Mouse (Mus musculus) lung, adult 2 months (tissue): ENCODE measurements around the gene Mindy3. TPM values are rescaled to one million over a fixed set of nuclear protein-coding genes. Genes with fewer than 3 reads are reported as not detected.

Source experiments
- DNase-seq: peaks from one replicate; pipeline ENCODE4 v3.0.0; 2022
- H3K4me1 ChIP-seq: fragments of 200-500 bp; 2 replicates; pipeline ENCODE4 v1.6.1; 2011; ENCODE audit warnings: low read length; ENCODE audit not compliant: control insufficient read depth, insufficient read depth
- H3K4me3 ChIP-seq: fragments of 200-500 bp; replicated peaks from 2 replicates; pipeline ENCODE3; 2011; ENCODE audit warnings: low read depth, mild to moderate bottlenecking, control low read depth, low read length; ENCODE audit errors: extremely low read depth
- CTCF ChIP-seq: fragments of 200-500 bp; IDR thresholded peaks from 2 replicates; pipeline ENCODE4 v1.5.1; 2011; ENCODE audit warnings: mild to moderate bottlenecking, low read length, control low read depth; ENCODE audit not compliant: insufficient read depth
- POLR2A ChIP-seq: fragments of 200-500 bp; IDR thresholded peaks from 2 replicates; pipeline ENCODE4 v1.6.1; 2011; ENCODE audit warnings: low read depth, mild to moderate bottlenecking, control low read depth, low read length, borderline replicate concordance; ENCODE audit errors: extremely low read depth
- WGBS: fragments of 180-500 bp; shearing (Covaris S2); methylation state at CpG from one replicate; pipeline ENCODE4 v1.1.7; 2018; 5-methylcytosine and 5-hydroxymethylcytosine counted together
- polyA plus RNA-seq: library from polyadenylated mRNA; depleted of rRNA; stranded (reverse); fragments of >200 nt; gene quantifications from 2 replicates; pipeline ENCODE4 v1.2.3, GENCODE M21; 2012; rRNA removed

Gene Mindy3
- polyA plus RNA-seq, 1 experiment = 69.2 TPM

GRCm38 (mm10) chr2:12317343-12317742, 101.9 kb downstream of the Mindy3 start:
- no peak for TF ChIP-seq POLR2A
- no peak for TF ChIP-seq CTCF
- 54% methylated on average over 5 of the region's 5 CpGs for WGBS
- H3K4me1 ChIP-seq = no peaks in the 10 kb centered on the region
- peak; percentile 13 for DNase-seq
- H3K4me3 ChIP-seq = no peak overlapping the region

DNA sequence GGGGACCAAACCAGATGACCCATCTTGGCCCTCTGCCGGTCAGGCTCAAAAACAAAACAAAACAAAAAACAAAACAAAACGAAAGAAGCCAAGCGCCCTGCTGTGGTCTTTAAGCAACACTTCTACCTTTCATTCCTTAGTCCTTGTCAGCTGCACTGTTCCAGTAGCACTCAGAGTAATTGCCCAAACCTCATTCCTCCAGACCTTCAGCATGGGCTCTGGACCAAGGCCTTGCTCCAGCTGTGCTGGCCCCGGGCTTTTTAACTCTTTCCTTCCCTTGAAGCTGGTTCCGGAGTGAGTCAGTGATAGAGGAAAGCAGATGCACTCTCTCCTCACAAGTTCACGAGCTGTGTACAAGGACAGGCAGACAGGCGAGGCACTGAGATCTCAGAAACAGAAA, 102.9 kb downstream of the Mindy3 start:
- no peak for TF ChIP-seq POLR2A
- TF ChIP-seq CTCF = no peak
- DNase-seq = peak; percentile 14
- WGBS = 40% methylated on average over 7 of the region's 7 CpGs

GRCm38 (mm10) chr2:12314028-12314427, 105.2 kb downstream of the Mindy3 start:
- DNase-seq = no peak
- 63% methylated on average over 6 of the region's 6 CpGs for WGBS
- Histone ChIP-seq H3K4me1 (no peaks in the 10 kb centered on the region), H3K4me3 (no peak overlapping the region)
- no peak for TF ChIP-seq CTCF
- no peak for TF ChIP-seq POLR2A

More for the DNA sequence above, 102.9 kb downstream of the Mindy3 start:
- H3K4me3 ChIP-seq = no peak overlapping the region
- H3K4me1 ChIP-seq = no peaks in the 10 kb centered on the region

GRCm38 (mm10) chr2:12308466-12308865, 110.8 kb downstream of the Mindy3 start:
- Histone ChIP-seq H3K4me1 (no peaks in the 10 kb centered on the region), H3K4me3 (no peak overlapping the region)
- TF ChIP-seq POLR2A (no peak), CTCF (no peak)
- DNase-seq = no peak

- H3K4me3 ChIP-seq = no peak overlapping the region
- no peak for DNase-seq
- TF ChIP-seq POLR2A (no peak), CTCF (no peak)
- no peaks in the 10 kb centered on the region for H3K4me1 ChIP-seq
Measured at GRCm38 (mm10) chr2:12307311-12307710, 112.0 kb downstream of the Mindy3 start.

DNA sequence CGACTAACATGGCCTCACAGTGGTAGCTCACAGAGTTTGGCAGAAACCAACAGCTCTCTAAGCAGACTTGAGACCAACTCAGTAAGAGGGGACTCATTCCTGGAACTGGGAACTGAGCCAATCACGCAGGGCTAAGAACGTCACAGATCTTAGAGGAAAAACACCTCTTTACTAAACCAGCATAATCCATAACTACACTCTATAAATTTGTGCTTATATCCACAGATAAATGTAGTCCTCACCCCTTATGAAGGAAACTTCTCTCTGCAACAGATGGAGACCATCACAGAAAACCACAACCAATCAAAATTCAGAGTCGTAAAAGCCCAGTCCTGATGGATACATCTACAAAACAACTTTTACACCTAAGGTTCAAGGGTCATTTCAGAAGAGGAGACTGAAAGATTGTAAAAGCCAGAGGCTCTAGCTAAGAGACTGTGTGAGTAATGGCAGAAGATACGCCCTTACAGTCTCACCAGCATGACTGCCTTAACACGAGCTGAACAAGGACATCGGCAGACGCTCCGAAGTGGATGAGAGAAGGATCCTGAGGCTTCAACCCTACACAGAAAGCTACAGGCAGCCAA, 114.1 kb downstream of the Mindy3 start:
- no peak for DNase-seq
- TF ChIP-seq POLR2A (no peak), CTCF (no peak)
- Histone ChIP-seq H3K4me1 (no peaks in the 10 kb centered on the region), H3K4me3 (no peak overlapping the region)
- 58% methylated on average over 9 of the region's 9 CpGs for WGBS

DNA sequence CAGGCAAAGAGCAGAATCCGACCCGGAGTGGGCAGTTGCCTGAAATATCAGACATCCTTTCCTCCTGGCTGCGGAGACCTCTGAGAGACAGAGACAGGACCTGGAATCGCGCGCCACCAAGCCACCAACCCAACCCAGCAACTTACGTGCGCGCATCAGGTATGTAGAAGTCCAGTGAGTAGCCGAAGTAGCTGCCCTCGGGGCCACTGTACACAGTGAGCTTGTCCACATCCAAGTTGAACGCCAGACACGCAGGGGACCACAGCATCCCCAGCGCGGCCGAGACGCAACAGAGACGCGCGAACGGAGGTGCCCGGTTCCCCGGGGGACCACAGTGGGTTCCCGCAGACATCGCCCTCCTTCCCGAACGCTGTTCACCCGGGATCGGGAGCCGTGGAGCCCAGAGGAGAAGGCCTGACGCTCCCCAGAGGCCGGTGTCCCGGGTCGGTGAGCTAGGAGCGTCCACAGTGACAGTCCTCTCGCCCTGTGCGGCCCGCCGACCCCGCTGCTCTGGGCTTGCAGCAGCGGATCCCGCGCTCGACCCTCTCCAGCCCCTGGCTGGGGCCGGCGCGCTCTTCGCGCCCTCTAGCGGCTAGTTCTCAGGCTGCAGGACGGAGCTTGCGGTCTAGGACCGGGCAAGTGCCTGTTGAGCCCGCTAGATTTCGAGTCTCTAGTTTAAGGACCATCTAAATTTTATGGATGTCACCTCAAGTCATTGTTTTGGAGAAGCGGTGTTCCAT, 117.7 kb downstream of the Mindy3 start, which contains the start of gene Itga8:
Gene Itga8, minus strand, starts transcription at position 492 of the 740 bp plus-strand sequence.
- H3K4me1 ChIP-seq = no peaks in the 10 kb centered on the region
- WGBS = 1% methylated on average over 56 of the region's 56 CpGs
- peak; percentile 77 for DNase-seq
- TF ChIP-seq CTCF (peak; percentile 73), POLR2A (peak; percentile 38; the same call in 1 of the 2 replicates)
- H3K4me3 ChIP-seq = peak within 1 kb of the TSS; percentile 63

DNA sequence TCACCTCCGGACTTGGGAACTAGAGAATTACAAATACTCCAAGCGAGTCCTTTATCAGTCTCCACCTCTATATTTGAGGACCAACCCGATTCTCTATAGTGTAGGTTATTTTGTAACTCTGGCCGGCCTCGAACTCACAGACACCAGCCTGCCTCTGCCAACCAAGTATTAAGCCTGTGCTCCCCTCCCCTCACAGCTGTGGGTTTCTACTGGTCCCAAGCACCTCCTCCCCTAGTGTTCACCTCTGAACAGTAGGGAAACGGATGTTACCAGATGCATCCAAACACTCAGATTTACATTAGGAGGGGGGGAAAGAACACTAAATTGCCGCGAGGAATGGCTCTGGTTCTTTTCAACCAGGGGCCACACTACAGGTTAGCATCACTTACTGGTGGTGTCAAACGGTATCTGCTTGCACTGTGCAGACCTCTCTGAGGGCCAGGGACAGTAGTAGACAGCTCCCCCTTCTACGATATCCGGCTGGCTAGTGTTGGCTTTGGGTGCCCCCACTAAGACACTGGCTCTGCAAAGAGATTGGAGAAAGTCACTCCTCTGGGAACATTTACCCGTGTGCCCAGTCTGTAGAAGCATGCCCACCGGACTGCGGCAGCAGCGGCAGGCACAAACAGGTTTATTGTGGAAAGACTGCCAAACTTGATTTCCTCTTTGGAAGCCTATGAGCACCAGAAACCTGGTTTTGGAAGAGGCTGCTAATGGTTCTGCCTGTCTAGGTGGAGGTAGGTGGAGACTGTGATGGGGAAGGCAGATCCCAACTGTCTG, 118.6 kb downstream of the Mindy3 start:
- 46% methylated on average over 15 of the region's 15 CpGs for WGBS
- peak overlapping the region; percentile 63 for H3K4me3 ChIP-seq
- DNase-seq = no peak

DNA sequence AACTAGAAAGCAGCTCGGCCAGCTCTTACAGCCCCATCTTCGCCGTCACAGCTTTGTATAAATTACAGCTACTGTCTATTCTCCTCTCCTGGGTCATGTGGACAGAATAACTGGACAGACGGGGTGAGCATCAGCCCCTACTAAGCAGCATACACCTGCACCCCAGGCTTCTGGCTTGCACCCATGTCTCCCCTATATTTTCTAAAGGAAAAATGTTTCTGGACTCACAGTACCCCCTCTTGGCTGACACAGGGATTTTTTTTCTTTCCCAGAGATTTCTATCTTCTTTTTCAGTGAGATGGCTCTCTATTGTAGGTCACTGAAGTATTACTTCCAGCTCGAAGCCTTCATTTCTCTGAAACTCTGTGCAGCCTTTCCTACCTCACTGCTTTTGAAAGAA, 122.0 kb downstream of the Mindy3 start:
- WGBS = 77% methylated on average over 5 of the region's 5 CpGs
- TF ChIP-seq POLR2A (no peak), CTCF (no peak)
- H3K4me1 ChIP-seq = peaks cover 3% of the 10 kb centered on the region; the same call in 1 of the 2 replicates
- no peak for DNase-seq
- H3K4me3 ChIP-seq = no peak overlapping the region

More for the DNA sequence above, 118.6 kb downstream of the Mindy3 start:
- TF ChIP-seq CTCF (no peak), POLR2A (no peak)
- H3K4me1 ChIP-seq = no peaks in the 10 kb centered on the region

Other genes starting within 250 kb of the Mindy3 start
- gene Itga8, start 117.5 kb downstream of the Mindy3 start, polyA plus RNA-seq = 57.7 and 65.9 TPM in 2 replicates